8 mouse cellular contexts compared by ENCODE assay signal in genomic region chr12:4475251-4475993, GRCm38 (mm10). TPM values are rescaled to one million over a fixed set of nuclear protein-coding genes. Genes with fewer than 3 reads are reported as not detected.
A peak's percentile ranks its signal among the peaks of the same experiment; 100 is the strongest.
DNase-seq lines count a peak whose midpoint lies in the region; ATAC-seq and TF ChIP-seq lines count a peak whose summit lies in the region.

No protein-coding gene starts in this region.

- no peak for TF ChIP-seq CTCF in lung, adult 2 months (IDR thresholded peaks at IDR 0.05; ENCODE audit: insufficient read depth, low read length)

- no peaks in the 10 kb centered on the region for H3K9me3 ChIP-seq in hindbrain, embryonic 15.5 days

- H3K79me2 ChIP-seq in myocyte (ENCODE audit: control insufficient read depth, insufficient read depth) = peaks cover 25% of the 10 kb centered on the region

- H3K4me1 ChIP-seq in lung, adult 2 months (ENCODE audit: control insufficient read depth, insufficient read depth, low read length) = peaks cover 6% of the 10 kb centered on the region
- H3K4me1 ChIP-seq in brown adipose tissue, adult 24 weeks (ENCODE audit: control insufficient read depth, insufficient read depth, insufficient read length, low read length) = peaks cover 5% of the 10 kb centered on the region; the same call in 1 of the 2 replicates
- H3K4me1 ChIP-seq in hindbrain, embryonic 15.5 days (replicated peaks) = peaks cover 31% of the 10 kb centered on the region

- H3K9ac ChIP-seq in hindbrain, embryonic 15.5 days = peak overlapping the region; percentile 97

- H3K36me3 ChIP-seq in hindbrain, embryonic 15.5 days = no peaks in the 10 kb centered on the region
- H3K36me3 ChIP-seq in myocyte (ENCODE audit: control insufficient read depth, insufficient read depth) = no peaks in the 10 kb centered on the region

- DNase-seq in lung, adult 2 months = no peak
- no peak for DNase-seq in lung, postnatal 36 days
- no peak for DNase-seq in left cerebral cortex, postnatal 10 days (ENCODE audit: extremely low spot score in 1 of 2, low spot score in 2 of 2)
- no peak for DNase-seq in kidney, adult 11 months
- no peak for DNase-seq in c-Kit-positive CD71-positive TER-119-positive erythroid progenitor cells, embryonic 14.5 days (ENCODE audit: low spot score)

- H3K4me3 ChIP-seq in lung, adult 2 months (replicated peaks; ENCODE audit: extremely low read depth, low read depth, low read length) = peak overlapping the region; percentile 90
- H3K4me3 ChIP-seq in brown adipose tissue, adult 24 weeks (ENCODE audit: insufficient read depth, low read depth, low read length) = peak overlapping the region; percentile 100
- H3K4me3 ChIP-seq in hindbrain, embryonic 15.5 days = peak overlapping the region; percentile 75
- peak overlapping the region; percentile 56 for H3K4me3 ChIP-seq in myocyte

- intact Hi-C loops in left cerebral cortex, postnatal 10 days (cut with DNase I) = loop anchor here (5.0 to 10.0 kb wide), 2 partner anchors 72 to 191 kb away; no protein-coding TSS in a partner anchor

- ATAC-seq in hindbrain, embryonic 15.5 days (ENCODE audit: low FRiP score, low read depth) = no peak

- H3ac ChIP-seq in myocyte (ENCODE audit: control insufficient read depth, insufficient read length) = peak overlapping the region; percentile 97

- peak overlapping the region; percentile 50 for H3K27ac ChIP-seq in brown adipose tissue, adult 24 weeks (replicated peaks; ENCODE audit: low read depth, low read length)
- H3K27ac ChIP-seq in hindbrain, embryonic 15.5 days (replicated peaks) = peak overlapping the region; percentile 97

- WGBS in lung, adult 2 months = 27% methylated on average over 18 of the region's 18 CpGs
- 9% methylated on average over 18 of the region's 18 CpGs for WGBS in hindbrain, embryonic 15.5 days

- peak overlapping the region; percentile 77 for H3K4me2 ChIP-seq in hindbrain, embryonic 15.5 days
- H3K4me2 ChIP-seq in myocyte (ENCODE audit: low read depth) = peak overlapping the region; percentile 90

- TF ChIP-seq POLR2A in lung, adult 2 months (IDR thresholded peaks at IDR 0.05; ENCODE audit: borderline replicate concordance, extremely low read depth, low read depth, low read length) = no peak
- TF ChIP-seq POLR2A in myocyte (IDR thresholded peaks at IDR 0.05; ENCODE audit: insufficient read length, low read depth) = no peak

- H3K27me3 ChIP-seq in hindbrain, embryonic 15.5 days = no peaks in the 10 kb centered on the region
- no peaks in the 10 kb centered on the region for H3K27me3 ChIP-seq in myocyte (ENCODE audit: control insufficient read depth, insufficient read depth, insufficient read length)

TF ChIP-seq in myocyte, 11 proteins besides CTCF, POLR2A, EP300 and RAD21:
- TF ChIP-seq CEBPB (IDR thresholded peaks at IDR 0.05; ENCODE audit: insufficient read depth, poor library complexity, severe bottlenecking) = no peak
- no peak for TF ChIP-seq POLR2AphosphoS2 (IDR thresholded peaks at IDR 0.05; ENCODE audit: insufficient read length, low read depth)
- no peak for TF ChIP-seq TCF3 (IDR thresholded peaks at IDR 0.05; ENCODE audit: insufficient read length, low read depth)
- TF ChIP-seq MYOG (IDR thresholded peaks at IDR 0.05; ENCODE audit: control insufficient read depth in 1 of 3, insufficient read depth in 1 of 3, insufficient read length in 2 of 3, low read depth in 2 of 3) = no peak
- TF ChIP-seq REST (IDR thresholded peaks at IDR 0.05; ENCODE audit: insufficient read depth, insufficient read length) = no peak
- TF ChIP-seq TCF12 (IDR thresholded peaks at IDR 0.05; ENCODE audit: insufficient read depth, poor library complexity, severe bottlenecking) = no peak
- TF ChIP-seq USF1 (IDR thresholded peaks at IDR 0.05; ENCODE audit: low read depth) = no peak
- no peak for TF ChIP-seq MAX (IDR thresholded peaks at IDR 0.05; ENCODE audit: low read depth)
- no peak for TF ChIP-seq SRF (IDR thresholded peaks at IDR 0.05; ENCODE audit: control insufficient read depth, insufficient read length, low read depth)
- TF ChIP-seq MYOD1 (IDR thresholded peaks at IDR 0.05; ENCODE audit: control insufficient read depth in 1 of 3, insufficient read length in 2 of 3, low read depth in 2 of 3) = no peak
- no peak for TF ChIP-seq E2F4 (IDR thresholded peaks at IDR 0.05; ENCODE audit: insufficient read depth)

RNA-seq across cellular contexts. Expression of gene Ncoa1, which starts 1.6 kb away (rescaled TPM):
- 27.8 and 29.2 TPM in 2 replicates for polyA plus RNA-seq in lung, adult 2 months (2012; rRNA removed)
- polyA plus RNA-seq in brown adipose tissue, adult 24 weeks (2012; ENCODE audit: insufficient read depth, insufficient read length, missing spikeins) = 25.2 and 32.9 TPM in 2 replicates
- polyA plus RNA-seq in hindbrain, embryonic 15.5 days (2015; fragmentation: Nextera tagmentation; extraction: Ambion mirVana) = 14.1 and 16.8 TPM in 2 replicates
- 7.1 TPM for polyA plus RNA-seq in myocyte (2012; fragmentation: generic; extraction: Trizol)
- 10 to 100 TPM; 87.6 to 89.7 TPM for total RNA-seq in left cerebral cortex, postnatal 10 days (2021)
